Mouse (Mus musculus) bone marrow, adult 2 months (tissue): ENCODE measurements around the gene Thbs2.

Experiments
- CTCF ChIP-seq: fragments of 200-500 bp; IDR thresholded peaks from 2 replicates; pipeline ENCODE4 v1.5.1; 2011; ENCODE audit warnings: low read length, control low read depth; ENCODE audit not compliant: control insufficient read depth, insufficient read depth
- POLR2A ChIP-seq: fragments of 200-500 bp; IDR thresholded peaks from 2 replicates; pipeline ENCODE4 v1.6.1; 2011; ENCODE audit warnings: low read depth, mild to moderate bottlenecking, control low read depth, low read length, borderline replicate concordance; ENCODE audit not compliant: control insufficient read depth

DNA sequence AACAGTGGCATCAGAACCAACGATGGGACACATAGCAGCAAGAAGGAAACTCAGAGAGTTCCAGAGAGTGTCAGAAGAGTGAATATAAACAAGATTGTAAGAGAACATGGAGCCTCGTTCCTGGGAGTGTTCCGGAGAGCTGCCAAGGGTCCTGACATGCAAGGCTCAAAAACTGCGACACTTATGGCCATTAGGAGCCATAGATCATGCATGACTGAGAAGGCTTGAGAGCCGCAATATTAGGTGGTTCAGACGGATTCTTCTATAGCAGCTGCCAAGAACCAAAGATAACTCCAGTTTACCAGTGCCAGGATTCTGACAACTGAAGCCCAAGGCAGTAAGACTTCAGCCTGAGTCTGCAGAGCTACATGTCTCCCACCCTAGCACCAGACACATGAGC, 3.1 kb upstream of the Thbs2 start:
- no peak for TF ChIP-seq CTCF
- TF ChIP-seq POLR2A, result no peak
